Mouse (Mus musculus) heart, adult 2 months (tissue): Measurements from ENCODE around the gene Ubr1.

Experiments used
- CTCF ChIP-seq: fragments of 200-600 bp; IDR thresholded peaks from 2 replicates; pipeline ENCODE4 v1.8.1; 2022; ENCODE audit warnings: antibody characterized with exemption, mild to moderate bottlenecking, moderate library complexity
- POLR2A ChIP-seq: fragments of 200-500 bp; IDR thresholded peaks from 2 replicates; pipeline ENCODE4 v1.6.1; 2011; ENCODE audit warnings: mild to moderate bottlenecking, low read depth, low read length, control low read depth; ENCODE audit not compliant: insufficient read depth

DNA sequence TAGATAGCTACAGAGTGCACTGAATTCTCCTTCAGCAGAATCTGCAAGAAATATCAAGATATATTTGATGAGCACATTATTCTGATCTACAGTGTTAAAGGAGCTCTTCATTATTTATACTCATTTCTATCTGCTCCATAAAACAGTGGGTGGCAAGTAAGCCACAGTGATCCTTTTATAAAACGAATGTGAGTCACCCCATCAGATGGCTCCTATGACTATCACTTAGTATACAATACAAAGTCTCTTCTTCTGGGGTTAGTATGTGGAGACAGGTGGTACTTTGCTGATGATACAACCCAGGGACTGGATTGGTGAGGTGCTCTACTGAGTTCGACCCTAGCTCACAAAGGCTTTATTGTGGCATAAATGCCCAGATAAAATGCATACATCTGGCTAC lies 97.3 kb downstream of the Ubr1 start:
- TF ChIP-seq CTCF = no peak
- no peak for TF ChIP-seq POLR2A
